Mouse (Mus musculus) myocyte (in vitro differentiated cells): ENCODE results near the gene Ank3. TPM values are rescaled to one million over a fixed set of nuclear protein-coding genes. Genes with fewer than 3 reads are reported as not detected.

ENCODE experiments used
- H3K27me3 ChIP-seq: one replicate; pipeline ENCODE4 v1.6.1; 2011; ENCODE audit not compliant: control insufficient read depth, insufficient read depth, insufficient read length
- H3K36me3 ChIP-seq: one replicate; pipeline ENCODE4 v1.6.1; 2011; ENCODE audit not compliant: control insufficient read depth, insufficient read depth
- H3K4me2 ChIP-seq: one replicate; pipeline ENCODE4 v1.6.1; 2011; ENCODE audit warnings: low read depth, control low read depth
- H3K4me3 ChIP-seq: one replicate; pipeline ENCODE4 v1.5.1; 2011; ENCODE audit warnings: mild to moderate bottlenecking, control low read depth, moderate library complexity
- H3K79me2 ChIP-seq: one replicate; pipeline ENCODE4 v1.6.1; 2011; ENCODE audit not compliant: control insufficient read depth, insufficient read depth
- H3ac ChIP-seq: one replicate; pipeline ENCODE4 v1.6.1; 2011; ENCODE audit not compliant: control insufficient read depth, insufficient read length
- CEBPB ChIP-seq: IDR thresholded peaks from 2 replicates; pipeline ENCODE4 v1.6.1; 2011; ENCODE audit warnings: mild to moderate bottlenecking, moderate library complexity; ENCODE audit not compliant: poor library complexity, insufficient read depth, severe bottlenecking
- E2F4 ChIP-seq: IDR thresholded peaks from one replicate; pipeline ENCODE4 v1.6.1; 2011; ENCODE audit warnings: mild to moderate bottlenecking, control low read depth, moderate library complexity; ENCODE audit not compliant: insufficient read depth
- MAX ChIP-seq: IDR thresholded peaks from one replicate; pipeline ENCODE4 v1.6.1; 2011; ENCODE audit warnings: low read depth, mild to moderate bottlenecking, control low read depth
- MYOD1 ChIP-seq, 3 experiments: IDR thresholded peaks; one replicate each; pipeline ENCODE4 v1.6.1; 2011; ENCODE audit warnings: control low read depth in 2 of 3, low read depth in 2 of 3, mild to moderate bottlenecking in 2 of 3, moderate library complexity in 1 of 3; ENCODE audit not compliant: insufficient read length in 2 of 3, control insufficient read depth in 1 of 3
- MYOG ChIP-seq, 3 experiments: IDR thresholded peaks; one replicate each; pipeline ENCODE4 v1.6.1; 2011; ENCODE audit warnings: control low read depth in 2 of 3, low read depth in 2 of 3, mild to moderate bottlenecking in 2 of 3; ENCODE audit not compliant: insufficient read length in 2 of 3, control insufficient read depth in 1 of 3, insufficient read depth in 1 of 3
- POLR2A ChIP-seq: IDR thresholded peaks from one replicate; pipeline ENCODE4 v1.6.1; 2011; ENCODE audit warnings: low read depth, mild to moderate bottlenecking, control low read depth, moderate library complexity; ENCODE audit not compliant: insufficient read length
- POLR2AphosphoS2 ChIP-seq: IDR thresholded peaks from one replicate; pipeline ENCODE4 v1.6.1; 2011; ENCODE audit warnings: low read depth, control low read depth; ENCODE audit not compliant: insufficient read length
- REST ChIP-seq: IDR thresholded peaks from one replicate; pipeline ENCODE4 v1.6.1; 2011; ENCODE audit warnings: mild to moderate bottlenecking, control low read depth, moderate library complexity; ENCODE audit not compliant: insufficient read depth, insufficient read length
- SRF ChIP-seq: IDR thresholded peaks from one replicate; pipeline ENCODE4 v1.6.1; 2011; ENCODE audit warnings: low read depth; ENCODE audit not compliant: control insufficient read depth, insufficient read length
- TCF12 ChIP-seq: IDR thresholded peaks from one replicate; pipeline ENCODE4 v1.6.1; 2011; ENCODE audit warnings: mild to moderate bottlenecking, control low read depth; ENCODE audit not compliant: poor library complexity, insufficient read depth, severe bottlenecking
- TCF3 ChIP-seq: IDR thresholded peaks from one replicate; pipeline ENCODE4 v1.6.1; 2011; ENCODE audit warnings: low read depth, control low read depth; ENCODE audit not compliant: insufficient read length
- USF1 ChIP-seq: IDR thresholded peaks from one replicate; pipeline ENCODE4 v1.6.1; 2011; ENCODE audit warnings: low read depth, mild to moderate bottlenecking, control low read depth, moderate library complexity
- polyA plus RNA-seq: library from polyadenylated mRNA; unstranded; fragments of >200 nt; fragmentation: generic; extraction: Trizol; gene quantifications from one replicate; pipeline ENCODE4 v1.2.1, GENCODE M21; 2012; ENCODE audit warnings: missing spikeins

The Ank3 gene
- polyA plus RNA-seq, 1 experiment: 5.5 TPM

GRCm38 (mm10) chr10:69611839-69612340 lies 213.3 kb downstream of the Ank3 start:
- Histone ChIP-seq H3K4me2 (peak overlapping the region; percentile 73), H3ac (no peak overlapping the region), H3K36me3 (no peaks in the 10 kb centered on the region), H3K27me3 (no peaks in the 10 kb centered on the region), H3K79me2 (no peaks in the 10 kb centered on the region), H3K4me3 (no peak overlapping the region)
- peak in 1 of 3 experiments; percentile 9 for TF ChIP-seq MYOD1 (IDR thresholded peaks at IDR 0.05; ENCODE audit: control insufficient read depth in 1 of 3, insufficient read length in 2 of 3, low read depth in 2 of 3)
- TF ChIP-seq E2F4: no peak

- no peak overlapping the region for H3K4me3 ChIP-seq
- H3ac ChIP-seq: no peak overlapping the region
- no peaks in the 10 kb centered on the region for H3K79me2 ChIP-seq
- H3K4me2 ChIP-seq: peak overlapping the region; percentile 34
- H3K36me3 ChIP-seq: no peaks in the 10 kb centered on the region
- no peaks in the 10 kb centered on the region for H3K27me3 ChIP-seq
- TF ChIP-seq E2F4 (no peak), MYOD1 (IDR thresholded peaks at IDR 0.05; ENCODE audit: control insufficient read depth in 1 of 3, insufficient read length in 2 of 3, low read depth in 2 of 3) (peak in 1 of 3 experiments; percentile 14)
Observed at GRCm38 (mm10) chr10:69616953-69617352, 218.4 kb downstream of the Ank3 start.

- no peak overlapping the region for H3ac ChIP-seq
- no peak for TF ChIP-seq TCF3
- no peak for TF ChIP-seq MYOG (IDR thresholded peaks at IDR 0.05; ENCODE audit: control insufficient read depth in 1 of 3, insufficient read depth in 1 of 3, insufficient read length in 2 of 3, low read depth in 2 of 3)
- no peak for TF ChIP-seq POLR2AphosphoS2
- TF ChIP-seq CEBPB: no peak
- no peak for TF ChIP-seq E2F4
- TF ChIP-seq MYOD1 (IDR thresholded peaks at IDR 0.05; ENCODE audit: control insufficient read depth in 1 of 3, insufficient read length in 2 of 3, low read depth in 2 of 3): peak in 1 of 3 experiments; percentile 62
- TF ChIP-seq SRF: no peak
- TF ChIP-seq REST: no peak
- H3K4me3 ChIP-seq: no peak overlapping the region
- H3K27me3 ChIP-seq: no peaks in the 10 kb centered on the region
- no peaks in the 10 kb centered on the region for H3K36me3 ChIP-seq
- peak overlapping the region; percentile 34 for H3K4me2 ChIP-seq
- H3K79me2 ChIP-seq: no peaks in the 10 kb centered on the region
Observed at GRCm38 (mm10) chr10:69617537-69618112, 219.1 kb downstream of the Ank3 start.

- TF ChIP-seq MYOG (IDR thresholded peaks at IDR 0.05; ENCODE audit: control insufficient read depth in 1 of 3, insufficient read depth in 1 of 3, insufficient read length in 2 of 3, low read depth in 2 of 3) (no peak), POLR2AphosphoS2 (no peak), TCF12 (no peak), TCF3 (no peak), USF1 (no peak), POLR2A (no peak), E2F4 (no peak), SRF (no peak), REST (no peak), MAX (no peak), CEBPB (no peak), MYOD1 (IDR thresholded peaks at IDR 0.05; ENCODE audit: control insufficient read depth in 1 of 3, insufficient read length in 2 of 3, low read depth in 2 of 3) (no peak)
- Histone ChIP-seq H3K4me2 (no peak overlapping the region), H3K4me3 (no peak overlapping the region), H3K27me3 (no peaks in the 10 kb centered on the region), H3K79me2 (no peaks in the 10 kb centered on the region), H3K36me3 (no peaks in the 10 kb centered on the region), H3ac (no peak overlapping the region)
Observed at GRCm38 (mm10) chr10:69620692-69621382, 222.3 kb downstream of the Ank3 start.

GRCm38 (mm10) chr10:69627767-69628166 lies 229.2 kb downstream of the Ank3 start:
- no peaks in the 10 kb centered on the region for H3K79me2 ChIP-seq
- H3K4me3 ChIP-seq: no peak overlapping the region
- no peaks in the 10 kb centered on the region for H3K36me3 ChIP-seq
- no peak overlapping the region for H3ac ChIP-seq
- TF ChIP-seq POLR2A (no peak), TCF3 (no peak), SRF (no peak), MAX (no peak), TCF12 (no peak), MYOD1 (IDR thresholded peaks at IDR 0.05; ENCODE audit: control insufficient read depth in 1 of 3, insufficient read length in 2 of 3, low read depth in 2 of 3) (no peak), USF1 (no peak), E2F4 (no peak), CEBPB (no peak), POLR2AphosphoS2 (no peak), MYOG (IDR thresholded peaks at IDR 0.05; ENCODE audit: control insufficient read depth in 1 of 3, insufficient read depth in 1 of 3, insufficient read length in 2 of 3, low read depth in 2 of 3) (no peak)
- no peak overlapping the region for H3K4me2 ChIP-seq
- no peaks in the 10 kb centered on the region for H3K27me3 ChIP-seq
